Mouse (Mus musculus): ENCODE data around the gene Hist1h2bf.
A peak's percentile ranks its signal among the peaks of the same experiment; 100 is the strongest.
"Not testable (repeated sequence)": the region's sequence is repeated elsewhere in the genome, so short reads cannot be mapped to it uniquely, and the experiment has no call there.

The Hist1h2bf gene

DNA sequence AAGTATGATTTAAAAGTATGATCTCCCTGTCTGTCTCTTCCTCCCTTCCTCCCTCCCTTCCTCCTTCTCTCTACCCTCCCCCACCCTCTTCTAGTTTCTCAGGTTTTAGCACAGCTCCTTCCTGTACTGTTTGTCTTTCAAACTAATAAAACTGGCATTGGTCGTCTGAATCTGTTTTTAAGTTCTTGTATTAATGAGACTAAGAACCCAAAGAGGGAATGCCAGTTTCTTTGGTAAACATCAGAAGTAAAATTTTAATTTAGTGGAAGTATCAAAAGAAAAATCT lies 12.9 kb upstream of the Hist1h2bf start:
- DNase-seq (ENCODE audit: low spot score), result no peak

DNA sequence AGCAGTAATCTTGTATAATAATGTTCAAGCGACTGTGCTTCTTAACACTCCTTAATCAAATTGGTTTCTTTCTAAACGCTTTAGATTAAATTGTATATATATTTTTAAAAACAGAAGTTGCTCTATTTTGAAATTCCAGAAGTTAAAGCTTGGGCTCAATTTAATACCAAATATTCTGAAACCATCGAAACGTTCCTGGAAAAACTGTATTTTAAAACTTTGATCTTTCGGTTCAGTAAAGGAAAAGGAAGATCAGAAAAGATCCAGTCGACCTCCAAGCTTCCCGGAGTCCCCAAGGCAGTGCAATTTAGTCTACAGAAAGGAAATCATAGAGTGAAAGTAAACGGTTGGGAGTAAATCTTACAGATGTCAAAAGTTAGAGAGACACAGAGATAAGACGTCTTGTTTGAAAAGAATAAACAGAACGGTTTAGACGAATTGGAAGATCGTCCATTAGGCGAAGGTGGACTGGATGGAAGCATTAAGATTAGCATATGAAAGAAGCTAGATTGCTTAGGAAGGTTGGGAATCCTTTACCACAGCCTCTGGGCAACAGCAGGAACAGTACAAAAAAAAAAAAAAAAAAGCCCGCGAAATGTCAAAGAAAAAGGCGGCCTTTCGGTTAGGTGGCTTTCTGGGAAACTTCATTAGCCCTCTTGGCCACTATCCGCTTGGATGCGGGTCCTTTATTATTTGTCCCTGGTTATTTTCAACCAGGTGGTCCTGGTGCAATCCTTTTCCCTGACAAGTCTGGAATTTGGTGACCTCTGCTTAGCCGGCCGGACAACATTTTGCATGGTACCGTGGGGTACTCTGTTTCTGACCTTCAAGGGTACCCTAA lies 12.3 kb upstream of the Hist1h2bf start:
- peak; percentile 44 for DNase-seq (ENCODE audit: low spot score)

DNA sequence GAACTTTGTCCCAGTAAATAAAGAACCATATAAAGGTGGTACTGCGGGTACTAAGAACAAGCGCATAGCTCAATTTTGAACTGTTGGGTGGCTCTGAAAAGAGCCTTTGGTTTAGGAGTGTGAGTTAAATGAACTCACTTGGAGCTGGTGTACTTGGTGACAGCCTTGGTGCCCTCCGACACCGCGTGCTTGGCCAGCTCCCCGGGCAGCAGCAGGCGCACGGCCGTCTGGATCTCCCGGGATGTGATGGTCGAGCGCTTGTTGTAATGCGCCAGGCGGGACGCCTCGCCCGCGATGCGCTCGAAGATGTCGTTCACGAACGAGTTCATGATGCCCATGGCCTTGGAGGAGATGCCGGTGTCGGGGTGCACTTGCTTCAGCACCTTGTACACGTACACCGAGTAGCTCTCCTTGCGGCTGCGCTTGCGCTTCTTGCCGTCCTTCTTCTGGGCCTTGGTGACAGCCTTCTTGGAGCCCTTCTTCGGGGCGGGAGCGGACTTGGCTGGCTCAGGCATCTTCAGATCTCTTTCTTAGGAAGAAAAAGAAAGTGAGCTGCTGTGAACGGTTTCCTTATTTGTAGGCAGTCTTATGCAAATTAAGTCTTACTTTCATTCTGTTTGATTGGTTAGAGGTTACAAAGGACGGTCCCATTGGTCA lies 11.6 kb upstream of the Hist1h2bf start:
- peak; percentile 91 for DNase-seq (ENCODE audit: low spot score)

DNA sequence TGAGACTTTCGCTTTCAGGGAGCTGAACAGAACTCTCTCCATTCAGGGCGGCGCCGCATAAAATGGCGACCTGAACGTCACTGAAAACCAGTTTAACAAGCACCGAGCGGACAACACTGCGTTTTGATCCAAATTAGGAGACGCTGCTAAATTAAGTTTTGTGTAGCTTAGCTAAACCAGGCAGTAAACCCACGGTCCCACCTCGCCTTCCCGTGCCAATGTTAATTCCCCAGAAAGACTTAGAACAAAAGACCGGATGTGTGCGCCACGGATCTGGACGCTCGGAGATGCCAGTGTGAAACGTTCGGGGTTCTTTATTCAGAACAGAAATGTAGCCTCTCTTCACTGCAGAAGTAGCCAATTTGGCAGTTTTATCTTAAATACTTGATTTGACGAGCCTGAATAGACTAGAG lies 11.0 kb upstream of the Hist1h2bf start:
- peak; percentile 75 for DNase-seq (ENCODE audit: low spot score)

DNA sequence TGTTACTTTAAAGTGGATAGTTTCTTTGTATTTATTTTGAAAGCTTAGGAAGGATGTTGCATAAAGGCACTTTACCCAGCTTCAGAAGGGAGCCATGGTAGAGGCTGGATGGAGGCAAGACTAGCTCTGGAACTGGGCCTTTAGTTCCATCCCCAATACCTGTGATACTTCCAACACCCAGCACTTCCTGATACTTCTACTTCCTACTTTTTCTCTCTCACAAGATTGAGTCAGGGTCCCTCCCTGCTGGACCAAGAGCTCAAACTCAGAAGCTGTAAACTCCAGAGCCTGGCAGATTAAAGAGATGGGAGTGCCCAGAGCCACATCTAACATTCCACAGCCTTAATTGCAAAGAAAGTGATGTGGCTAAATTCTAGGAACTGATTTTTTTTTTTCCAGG lies 10.3 kb upstream of the Hist1h2bf start:
- DNase-seq (ENCODE audit: low spot score), result peak; percentile 45

DNA sequence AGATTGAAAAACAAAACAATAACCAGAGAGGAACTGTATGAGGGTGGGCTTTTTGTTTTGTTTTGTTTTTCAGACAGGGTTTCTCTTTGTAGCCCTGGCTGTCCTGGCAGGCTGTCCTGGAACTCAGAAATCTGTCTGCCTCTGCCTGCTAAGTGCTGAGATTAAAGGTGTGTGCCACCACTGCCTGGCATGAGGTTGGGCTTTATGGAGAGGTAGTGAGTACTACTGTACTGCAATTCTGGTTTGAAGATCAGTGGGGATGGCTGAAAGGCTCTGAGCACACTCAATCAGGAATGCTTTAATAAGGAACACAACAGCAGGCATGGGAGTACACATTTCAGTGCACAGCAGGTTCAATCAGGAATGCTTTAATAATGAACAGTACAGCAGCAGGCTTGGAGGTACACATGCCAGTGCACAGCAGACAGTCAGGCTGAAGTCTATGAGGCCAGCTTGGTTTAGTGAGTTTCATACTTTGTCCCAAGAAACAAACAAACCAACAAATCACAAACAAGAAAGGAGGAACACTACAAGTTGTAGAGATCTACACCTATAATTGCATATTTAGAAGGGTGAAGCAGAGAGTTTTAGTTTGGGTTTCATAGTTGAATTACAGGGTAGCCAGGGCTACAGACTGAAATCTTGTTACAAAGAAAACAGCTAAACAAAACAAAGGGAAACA lies 9.5 kb upstream of the Hist1h2bf start:
- peak; percentile 47 for DNase-seq (ENCODE audit: low spot score)

DNA sequence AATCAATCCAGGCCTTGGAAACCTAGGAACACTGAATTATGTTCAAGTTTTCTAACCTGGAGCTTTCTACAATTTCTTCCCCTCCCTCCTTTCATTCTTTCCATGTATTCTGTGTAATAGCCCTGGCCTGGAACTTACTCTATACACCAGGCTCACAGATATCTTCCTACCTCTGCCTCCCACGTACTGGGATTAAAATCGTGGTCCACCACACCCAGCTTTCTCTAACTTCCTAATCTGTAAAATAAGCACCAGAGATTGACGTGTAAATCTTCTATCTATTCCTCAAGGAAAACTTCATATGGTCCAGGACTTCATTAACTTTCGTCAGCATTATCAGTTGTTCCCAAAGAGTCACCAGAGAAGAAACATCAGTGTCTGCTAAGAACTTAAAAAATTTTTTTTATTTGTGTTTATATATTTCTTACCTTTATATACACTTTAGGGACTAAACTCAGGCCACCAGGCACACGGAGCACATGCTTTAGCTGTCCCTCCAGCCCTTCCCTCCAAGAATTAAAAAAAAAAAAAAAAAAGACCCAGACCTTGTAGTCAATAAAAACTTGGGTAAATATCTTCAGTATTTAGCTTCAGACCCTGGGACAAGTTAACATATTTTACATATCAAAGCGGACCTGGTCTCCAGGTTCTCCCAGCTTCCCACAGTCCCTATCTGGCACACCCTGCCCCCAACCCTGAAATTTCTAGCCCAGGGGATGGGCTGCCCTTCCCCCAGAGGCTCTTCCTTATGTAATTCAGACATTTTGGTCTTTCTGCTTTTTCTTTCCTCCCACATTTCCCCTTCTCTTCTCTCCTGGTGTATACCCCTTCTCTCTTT lies 8.4 kb upstream of the Hist1h2bf start:
- DNase-seq (ENCODE audit: low spot score), result peak; percentile 52

DNA sequence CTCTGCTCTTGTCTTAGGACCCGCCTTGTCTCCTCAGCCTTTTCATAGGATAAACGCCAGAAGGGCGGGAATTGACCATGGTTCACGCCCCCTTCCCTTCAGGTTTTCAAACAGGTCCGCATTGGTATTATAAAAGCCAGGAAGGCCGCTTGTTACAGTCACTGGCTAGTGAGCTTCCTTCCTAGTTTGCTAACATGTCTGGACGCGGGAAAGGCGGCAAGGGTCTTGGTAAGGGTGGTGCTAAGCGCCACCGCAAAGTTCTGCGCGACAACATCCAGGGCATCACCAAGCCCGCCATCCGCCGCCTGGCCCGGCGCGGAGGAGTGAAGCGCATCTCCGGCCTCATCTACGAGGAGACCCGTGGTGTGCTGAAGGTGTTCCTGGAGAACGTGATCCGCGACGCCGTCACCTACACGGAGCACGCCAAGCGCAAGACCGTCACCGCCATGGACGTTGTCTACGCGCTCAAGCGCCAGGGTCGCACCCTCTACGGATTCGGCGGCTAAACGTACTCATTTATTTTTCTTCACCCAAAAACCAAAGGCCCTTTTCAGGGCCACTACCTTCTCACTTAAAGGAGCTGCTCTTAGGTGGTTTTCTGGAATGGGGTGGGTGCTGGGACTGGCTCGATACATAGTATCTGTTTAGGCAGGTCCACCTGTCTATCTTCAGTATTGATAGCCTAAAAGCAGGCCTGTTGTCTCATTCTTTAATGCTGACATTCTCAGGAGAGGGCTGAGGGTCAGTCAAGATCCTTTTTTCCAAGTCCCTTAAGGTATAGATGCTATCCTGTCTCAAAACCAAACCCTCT lies 7.6 kb upstream of the Hist1h2bf start, which contains the start of gene Hist1h4d:
Hist1h4d (plus strand) TSS at position 191 of the 811 bp plus-strand sequence.
- peak; percentile 99 for DNase-seq (ENCODE audit: low spot score)

DNA sequence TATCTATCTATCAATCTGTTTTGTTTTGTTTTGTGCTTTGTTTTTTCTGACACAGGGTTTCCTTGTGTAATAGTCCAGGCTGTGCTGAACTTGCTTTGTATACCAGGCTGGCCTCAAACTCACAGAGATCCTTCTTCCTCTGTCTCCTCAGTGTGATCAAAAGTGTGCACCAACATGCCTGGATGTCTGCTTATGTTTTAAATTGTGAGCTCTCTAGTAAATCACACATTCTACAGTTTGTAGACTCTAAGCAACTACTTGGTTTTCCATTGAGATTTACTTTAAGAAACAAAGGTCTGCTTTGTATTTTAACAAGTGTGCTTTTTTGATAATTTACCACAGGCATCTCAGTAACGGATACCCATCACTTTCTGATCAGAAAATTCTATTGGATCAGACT lies 3.8 kb upstream of the Hist1h2bf start:
- no peak for DNase-seq (ENCODE audit: low spot score)

DNA sequence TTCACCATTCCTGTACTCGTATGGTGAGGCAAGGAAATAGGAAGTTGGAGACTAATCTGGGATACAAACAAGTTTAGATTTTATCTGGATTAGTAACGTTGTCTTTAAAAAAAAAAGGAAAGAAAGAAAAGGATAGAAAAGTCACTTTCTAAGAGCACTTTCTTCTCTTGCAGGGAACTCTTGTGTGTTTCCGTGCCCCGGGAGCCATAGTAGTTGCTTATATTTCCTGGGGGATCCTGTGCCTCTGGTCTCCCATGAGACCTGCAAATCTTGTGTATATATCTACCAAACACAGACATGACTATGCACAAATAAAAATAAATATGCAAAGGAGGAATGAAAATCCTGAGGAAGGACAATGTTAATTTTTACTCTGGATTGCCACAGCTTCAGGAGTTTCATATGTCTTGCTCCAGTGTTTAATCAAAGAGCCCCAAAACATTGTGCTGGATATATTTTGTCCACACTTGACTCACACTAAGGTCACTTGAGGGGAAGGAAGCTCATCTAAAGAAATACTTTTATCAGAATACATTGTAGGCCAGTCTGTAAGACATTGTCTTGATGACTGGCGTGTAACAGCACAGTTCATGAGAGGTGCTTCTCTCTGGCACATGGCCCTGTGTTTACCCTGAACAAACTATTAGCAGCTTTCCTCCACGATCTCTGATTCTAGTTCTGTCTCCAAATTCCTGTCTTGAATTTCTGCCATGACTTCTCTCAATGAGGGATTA lies 3.1 kb upstream of the Hist1h2bf start:
- DNase-seq (ENCODE audit: low spot score), result no peak

DNA sequence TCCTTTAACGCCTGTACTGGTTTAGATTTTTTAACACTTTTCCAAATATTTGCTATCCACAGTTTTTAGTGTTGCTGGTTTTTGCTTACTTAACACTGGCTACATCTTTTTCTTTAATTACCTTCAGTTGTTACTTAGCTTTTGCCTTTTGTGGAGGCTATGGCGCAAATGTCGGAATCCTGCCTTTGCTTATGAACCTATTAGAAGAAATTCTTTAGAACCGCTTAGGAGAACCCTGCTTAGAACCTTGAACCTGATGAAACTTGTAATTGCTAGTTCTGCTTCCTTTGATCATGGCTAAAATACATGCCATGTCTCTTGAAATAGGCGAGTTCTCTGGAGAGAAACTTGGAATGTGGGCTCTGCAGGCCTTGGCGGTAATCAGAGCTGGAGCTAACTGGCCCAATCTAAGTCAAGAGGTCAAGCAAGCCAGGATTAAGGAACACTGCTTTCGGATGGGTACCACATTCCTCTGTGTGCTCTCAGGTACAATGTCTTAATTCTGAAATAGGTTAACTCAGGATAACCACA lies 2.4 kb upstream of the Hist1h2bf start:
- no peak for DNase-seq (ENCODE audit: low spot score)

DNA sequence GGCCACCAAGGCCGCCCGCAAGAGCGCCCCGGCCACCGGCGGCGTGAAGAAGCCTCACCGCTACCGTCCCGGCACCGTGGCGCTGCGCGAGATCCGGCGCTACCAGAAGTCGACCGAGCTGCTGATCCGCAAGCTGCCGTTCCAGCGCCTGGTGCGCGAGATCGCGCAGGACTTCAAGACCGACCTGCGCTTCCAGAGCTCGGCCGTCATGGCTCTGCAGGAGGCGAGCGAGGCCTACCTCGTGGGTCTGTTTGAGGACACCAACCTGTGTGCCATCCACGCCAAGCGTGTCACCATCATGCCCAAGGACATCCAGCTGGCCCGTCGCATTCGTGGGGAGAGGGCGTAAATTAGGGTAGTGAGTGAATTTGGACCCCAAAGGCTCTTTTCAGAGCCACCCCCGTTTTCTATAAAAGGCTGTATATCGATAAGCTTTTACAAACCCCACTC lies 1.9 kb upstream of the Hist1h2bf start:
- DNase-seq (ENCODE audit: low spot score), result not testable (repeated sequence)

DNA sequence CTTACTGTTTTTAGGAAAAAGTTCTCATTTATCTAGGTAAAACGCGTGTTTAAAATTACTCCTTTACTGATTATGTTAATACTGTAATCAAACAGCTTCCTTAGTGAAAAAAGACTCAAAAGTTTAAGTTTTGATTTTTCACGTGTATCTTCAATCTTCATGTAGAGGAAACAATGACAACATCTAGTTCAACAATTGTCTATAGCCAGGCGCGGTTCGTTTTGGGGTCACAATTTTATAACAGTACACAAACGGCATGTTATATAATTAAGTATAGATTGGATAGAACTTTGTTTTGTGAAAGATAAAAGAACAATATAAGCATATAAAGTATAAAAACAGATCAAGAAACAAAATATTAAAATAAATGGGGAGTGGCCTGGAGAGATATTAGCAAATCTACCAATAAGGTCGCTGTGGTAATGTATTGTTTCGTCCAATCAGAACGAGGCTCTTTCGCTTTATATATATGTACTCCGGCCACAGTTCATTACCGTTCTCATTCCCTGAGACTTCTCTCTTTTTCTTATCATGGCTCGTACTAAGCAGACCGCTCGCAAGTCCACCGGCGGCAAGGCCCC lies 1.4 kb upstream of the Hist1h2bf start, which contains the start of gene Hist1h3d:
Hist1h3d (plus strand) TSS at position 493 of the 581 bp plus-strand sequence.
- DNase-seq (ENCODE audit: low spot score), result peak; percentile 83

DNA sequence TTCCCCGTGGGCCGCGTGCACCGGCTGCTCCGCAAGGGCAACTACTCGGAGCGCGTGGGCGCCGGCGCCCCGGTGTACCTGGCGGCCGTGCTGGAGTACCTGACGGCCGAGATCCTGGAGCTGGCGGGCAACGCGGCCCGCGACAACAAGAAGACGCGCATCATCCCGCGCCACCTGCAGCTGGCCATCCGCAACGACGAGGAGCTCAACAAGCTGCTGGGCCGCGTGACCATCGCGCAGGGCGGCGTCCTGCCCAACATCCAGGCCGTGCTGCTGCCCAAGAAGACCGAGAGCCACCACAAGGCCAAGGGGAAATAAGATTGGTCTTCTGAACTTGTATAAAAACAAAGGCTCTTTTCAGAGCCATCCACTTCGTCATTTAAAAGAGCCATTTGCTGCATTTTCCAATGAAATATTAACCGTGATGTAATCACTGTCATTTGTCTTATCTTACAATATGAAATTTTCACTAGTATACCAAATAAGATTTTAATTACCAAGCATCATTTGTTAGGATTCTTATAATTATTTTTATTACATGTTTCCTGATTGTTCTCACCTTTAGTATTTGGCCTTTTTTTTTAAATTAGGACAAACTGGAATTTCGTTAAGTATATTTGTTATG lies 662 bp upstream of the Hist1h2bf start:
- not testable (repeated sequence) for DNase-seq (ENCODE audit: low spot score)

DNA sequence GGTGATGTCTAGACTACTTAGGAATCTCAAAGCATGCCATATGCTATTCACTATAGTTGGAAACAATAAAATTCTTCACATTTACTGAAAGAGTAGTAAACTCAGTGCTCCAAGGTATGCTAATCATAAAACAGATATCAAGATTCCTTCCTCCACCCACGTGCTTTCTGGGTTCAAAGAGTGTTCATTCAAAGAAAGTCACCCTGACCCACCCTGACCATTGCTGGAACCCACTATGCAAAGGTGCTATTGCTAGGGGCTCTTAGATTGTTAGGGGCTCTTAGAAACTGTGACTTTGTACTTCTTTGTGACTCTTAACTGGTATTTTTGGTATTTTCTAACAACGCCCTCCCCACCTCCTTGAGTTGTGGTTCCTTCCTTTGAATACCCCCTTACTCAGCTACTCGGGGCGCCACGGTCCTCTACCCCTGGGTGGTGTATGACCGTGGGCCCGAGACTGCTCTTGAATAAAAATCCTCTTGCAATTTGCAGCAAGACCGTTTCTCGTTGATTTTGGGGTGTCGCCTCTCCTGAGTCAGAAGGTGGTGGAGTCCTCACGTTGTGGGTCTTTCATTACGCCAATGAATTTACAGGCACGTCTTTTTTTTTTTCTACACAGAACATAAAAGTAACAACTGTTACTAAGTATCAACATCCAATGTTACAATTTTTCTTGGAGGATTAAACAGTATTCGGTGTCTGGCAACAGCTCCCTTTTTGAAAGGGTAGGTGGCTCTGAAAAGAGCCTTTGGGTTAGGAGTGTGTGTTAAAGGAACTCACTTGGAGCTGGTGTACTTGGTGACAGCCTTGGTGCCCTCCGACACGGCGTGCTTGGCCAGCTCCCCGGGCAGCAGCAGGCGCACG lies 730 bp downstream of the Hist1h2bf start:
- not testable (repeated sequence) for DNase-seq (ENCODE audit: low spot score)

DNA sequence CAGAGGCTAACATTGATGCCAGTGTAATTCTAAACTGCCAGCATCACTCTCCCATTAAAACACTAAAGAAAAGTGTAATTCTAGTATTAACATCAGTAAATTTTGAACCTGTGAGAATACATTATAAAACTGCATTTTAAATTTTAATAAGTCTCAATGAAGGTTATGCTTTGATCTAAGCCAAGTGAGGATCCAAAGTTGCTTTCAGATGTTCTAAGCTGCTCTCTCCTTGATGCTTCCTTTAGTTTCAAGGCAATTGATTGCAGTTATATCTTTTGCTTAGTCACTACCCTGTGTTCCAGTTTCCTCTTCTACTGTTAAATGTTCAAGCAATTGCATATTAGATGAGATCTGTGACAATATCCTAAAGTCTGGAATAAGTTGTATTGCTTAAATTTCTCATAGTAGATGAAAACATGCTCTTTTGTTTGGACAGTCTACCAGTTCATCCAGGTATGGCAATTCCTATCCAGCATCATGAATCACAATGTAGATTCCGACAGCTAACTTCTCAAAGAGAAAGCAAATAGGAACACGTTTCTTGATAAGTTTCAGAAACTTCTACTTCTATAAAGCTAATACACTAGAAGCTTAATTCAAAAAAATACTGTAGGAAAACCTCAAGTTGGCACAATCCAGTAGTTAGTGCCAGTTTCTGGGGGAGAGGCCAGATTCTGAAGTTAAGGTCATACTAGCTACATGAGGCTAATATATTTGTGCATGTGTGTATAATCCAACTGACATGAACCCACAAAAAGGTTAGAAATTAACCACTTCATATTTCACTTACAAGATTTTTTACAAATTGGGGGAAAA lies 1.6 kb downstream of the Hist1h2bf start:
- DNase-seq (ENCODE audit: low spot score), result peak; percentile 44

DNA sequence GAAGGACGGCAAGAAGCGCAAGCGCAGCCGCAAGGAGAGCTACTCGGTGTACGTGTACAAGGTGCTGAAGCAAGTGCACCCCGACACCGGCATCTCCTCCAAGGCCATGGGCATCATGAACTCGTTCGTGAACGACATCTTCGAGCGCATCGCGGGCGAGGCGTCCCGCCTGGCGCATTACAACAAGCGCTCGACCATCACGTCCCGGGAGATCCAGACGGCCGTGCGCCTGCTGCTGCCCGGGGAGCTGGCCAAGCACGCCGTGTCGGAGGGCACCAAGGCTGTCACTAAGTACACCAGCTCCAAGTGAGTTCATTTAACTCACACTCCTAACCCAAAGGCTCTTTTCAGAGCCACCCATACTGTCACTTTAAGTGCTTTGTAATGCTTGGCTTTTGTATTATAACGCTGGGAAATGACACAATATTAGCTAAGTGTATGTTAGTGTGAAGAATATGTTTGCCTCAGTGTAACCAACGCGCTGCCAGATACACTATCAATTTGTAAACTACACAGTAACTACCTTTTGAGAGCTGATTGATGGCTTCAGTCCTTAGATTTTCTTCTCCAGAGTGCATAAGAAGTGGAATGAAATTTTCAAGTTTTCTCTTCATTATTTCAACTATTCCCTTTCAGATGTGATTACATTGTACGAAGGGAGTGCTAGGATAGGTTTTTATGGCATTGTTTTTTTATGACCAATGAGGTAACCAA lies 2.3 kb downstream of the Hist1h2bf start:
- DNase-seq (ENCODE audit: low spot score), result not testable (repeated sequence)

All from adipocyte (in vitro differentiated cells).